Mouse (Mus musculus) Patski (cell line): ENCODE data around the gene Eea1. TPM values are rescaled to one million over a fixed set of nuclear protein-coding genes. Genes with fewer than 3 reads are reported as not detected.
"Not testable (repeated sequence)": the region's sequence is repeated elsewhere in the genome, so short reads cannot be mapped to it uniquely, and the experiment has no call there.

Experiments used
- ATAC-seq: fragments of 100-300 bp; one replicate; pipeline ENCODE4 v1.8.0; 2021
- CTCF ChIA-PET: fragments of 350-600 bp; sonication (Branson Sonifier 250); formaldehyde crosslinking; loops from one replicate; lab custom pipeline; 2022; ENCODE audit warnings: inconsistent platforms; lab: Charles Lee
- POLR2A ChIA-PET: fragments of 350-600 bp; sonication (Branson Sonifier 250); formaldehyde crosslinking; loops from one replicate; lab custom pipeline; 2022; ENCODE audit warnings: antibody characterized with exemption, inconsistent platforms; lab: Charles Lee
- DNase-seq: peaks from one replicate; pipeline ENCODE4 v3.0.0-alpha.2; 2011; ENCODE audit warnings: low read depth, low spot score
- H3K27me3 ChIP-seq: fragments of 371-371 bp; one replicate; pipeline ENCODE4 v1.5.1; 2021
- CTCF ChIP-seq: fragments of 100-300 bp; IDR thresholded peaks from one replicate; pipeline ENCODE4 v1.5.1; 2021
- in situ Hi-C: fragments of 300-500 bp; cut with MboI; formaldehyde crosslinking; loops from 3 replicates; pipeline ENCODE4 v1.11.1; 2018; ENCODE audit warnings: low pct_unique_long_range_greater_than_20kb, mixed read lengths
- polyA plus RNA-seq: library from polyadenylated mRNA; unstranded; gene quantifications from one replicate; pipeline ENCODE4 v1.2.3, GENCODE M21; 2021

Eea1 gene
- polyA plus RNA-seq, 1 experiment from 2014 or later = 20.2 TPM

DNA sequence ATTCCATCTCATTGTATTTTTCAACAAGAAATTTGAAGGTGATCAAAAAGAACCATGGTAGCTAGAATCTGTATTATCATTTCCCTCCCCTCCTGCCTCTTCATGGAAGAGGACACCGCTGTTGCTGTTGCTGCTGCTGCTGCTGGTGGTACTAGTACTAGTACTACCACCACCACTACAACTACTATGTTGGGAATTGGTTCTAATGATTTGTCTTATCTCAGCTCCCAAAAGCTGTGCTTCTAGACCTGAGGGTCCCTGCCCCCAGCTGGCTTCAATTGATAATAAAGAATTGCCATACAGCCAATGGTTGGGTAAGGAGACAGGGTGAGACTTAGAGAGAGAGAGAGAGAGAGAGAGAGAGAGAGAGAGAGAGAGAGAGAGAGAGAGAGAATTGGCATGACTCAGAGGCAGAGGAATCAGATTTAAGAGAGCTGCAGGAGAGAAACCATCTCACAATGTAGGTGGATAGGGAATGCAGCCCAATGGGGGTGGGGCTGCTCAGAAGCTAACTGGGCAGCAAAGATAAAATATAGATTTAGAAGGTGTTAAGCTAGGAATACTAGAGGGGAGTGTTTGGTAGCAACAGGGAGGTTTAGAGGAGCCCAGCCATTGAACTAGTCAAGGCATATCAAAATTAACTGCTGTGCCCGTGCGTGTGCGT, 31.1 kb upstream of the Eea1 start:
- ATAC-seq (no peak), DNase-seq (no peak)
- no peaks in the 10 kb centered on the region for H3K27me3 ChIP-seq
- CTCF ChIA-PET = interaction anchor here (1.0 to 2.0 kb wide), 2 partner anchors 15 to 51 kb away, joined by 3 to 4 read pairs; no protein-coding TSS in a partner anchor
- POLR2A ChIA-PET = interaction anchor here (0.7 kb wide), 1 partner anchor 60 kb away, joined by 5 read pairs; no protein-coding TSS in a partner anchor
- TF ChIP-seq CTCF = no peak
- in situ Hi-C loops = loop anchor here (25.0 kb wide), 1 partner anchor 1428 kb away; no protein-coding TSS in a partner anchor

DNA sequence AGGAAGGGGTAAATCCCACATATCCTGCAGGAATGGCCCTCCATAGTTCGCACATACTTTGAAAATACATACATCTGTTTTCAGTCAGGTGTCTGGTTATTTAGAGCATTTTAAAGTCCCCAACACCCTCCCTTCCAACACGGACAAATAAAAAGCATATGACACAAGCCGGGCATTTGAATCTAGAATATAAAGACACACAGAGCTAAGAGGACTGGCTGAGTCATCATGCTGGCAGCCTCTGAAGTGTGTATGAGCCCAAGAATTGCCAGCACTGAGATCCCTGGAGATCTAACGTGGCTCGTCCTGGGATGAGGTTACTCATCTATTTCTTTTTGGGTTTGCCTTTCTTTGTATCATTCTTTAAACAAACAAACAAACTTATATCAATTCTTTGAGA, 29.4 kb upstream of the Eea1 start:
- H3K27me3 ChIP-seq = no peaks in the 10 kb centered on the region
- TF ChIP-seq CTCF = no peak
- no peak for DNase-seq
- in situ Hi-C loops = loop anchor here (25.0 kb wide), 1 partner anchor 1426 kb away; no protein-coding TSS in a partner anchor
- ChIA-PET POLR2A (no interaction called here), CTCF (no interaction called here)
- ATAC-seq = no peak

DNA sequence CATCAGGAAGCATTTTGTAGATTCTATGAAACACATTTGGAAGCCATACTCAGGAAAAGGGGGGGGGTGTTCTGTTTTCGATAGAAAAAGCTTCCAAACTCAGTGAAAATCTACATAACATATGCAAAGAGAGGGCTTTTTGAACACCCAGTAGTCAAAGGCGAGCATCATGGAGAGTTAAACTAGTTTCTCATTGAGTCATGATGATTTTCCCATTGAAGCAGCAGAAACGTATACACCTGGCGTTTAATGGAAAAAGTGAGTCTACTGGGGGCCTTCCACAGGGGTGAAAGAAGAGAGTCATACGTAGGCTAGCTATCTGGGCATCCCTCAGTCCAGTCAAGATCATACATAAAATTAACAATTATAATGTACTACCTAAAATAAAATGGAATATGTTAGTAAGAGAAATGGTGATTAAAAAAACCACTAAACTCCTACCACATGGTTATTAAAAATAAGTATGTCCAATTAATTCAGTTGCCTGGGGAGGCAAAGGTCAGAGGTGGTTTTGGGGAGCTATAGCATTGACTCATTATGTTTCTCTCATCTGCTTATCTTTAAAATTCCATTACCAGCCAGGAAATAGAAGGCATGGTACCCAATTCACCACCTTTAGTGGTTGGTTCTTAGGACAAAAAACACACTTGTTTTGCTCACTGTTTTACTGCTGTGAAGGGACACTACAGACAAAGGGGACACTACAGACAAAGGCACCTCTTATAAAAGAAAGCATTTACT, 25.8 kb upstream of the Eea1 start:
- ChIA-PET POLR2A (interaction anchor here (0.6 kb wide), 1 partner anchor 164 kb away, joined by 3 read pairs; no protein-coding TSS in a partner anchor), CTCF (no interaction called here)
- DNase-seq (no peak), ATAC-seq (no peak)
- in situ Hi-C loops = loop anchor here (25.0 kb wide), 1 partner anchor 1423 kb away; no protein-coding TSS in a partner anchor
- TF ChIP-seq CTCF = no peak
- H3K27me3 ChIP-seq = no peaks in the 10 kb centered on the region

DNA sequence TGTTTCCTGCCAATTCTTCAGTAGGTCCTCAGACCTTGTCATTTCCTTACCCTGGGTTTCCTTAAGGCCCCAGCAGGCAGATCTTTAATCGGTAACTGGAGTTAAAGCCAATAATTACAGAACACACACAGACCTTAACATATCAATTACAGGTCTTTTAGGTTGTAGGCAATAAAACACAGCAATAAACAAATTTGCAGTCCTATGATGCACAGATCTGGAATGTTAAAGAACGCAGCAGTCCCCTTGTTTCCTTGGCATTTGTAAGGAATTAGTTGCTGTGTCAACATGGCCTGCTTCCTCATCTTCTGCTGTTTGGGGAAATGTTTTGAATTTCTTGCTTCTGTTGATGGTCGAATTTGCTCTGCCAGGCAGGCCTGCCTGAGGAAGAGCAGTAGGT, 21.7 kb upstream of the Eea1 start:
- ChIA-PET POLR2A (no interaction called here), CTCF (no interaction called here)
- in situ Hi-C loops = loop anchor here (25.0 kb wide), 1 partner anchor 1419 kb away; no protein-coding TSS in a partner anchor
- H3K27me3 ChIP-seq = no peaks in the 10 kb centered on the region
- ATAC-seq (peak; percentile 57), DNase-seq (no peak)
- no peak for TF ChIP-seq CTCF

DNA sequence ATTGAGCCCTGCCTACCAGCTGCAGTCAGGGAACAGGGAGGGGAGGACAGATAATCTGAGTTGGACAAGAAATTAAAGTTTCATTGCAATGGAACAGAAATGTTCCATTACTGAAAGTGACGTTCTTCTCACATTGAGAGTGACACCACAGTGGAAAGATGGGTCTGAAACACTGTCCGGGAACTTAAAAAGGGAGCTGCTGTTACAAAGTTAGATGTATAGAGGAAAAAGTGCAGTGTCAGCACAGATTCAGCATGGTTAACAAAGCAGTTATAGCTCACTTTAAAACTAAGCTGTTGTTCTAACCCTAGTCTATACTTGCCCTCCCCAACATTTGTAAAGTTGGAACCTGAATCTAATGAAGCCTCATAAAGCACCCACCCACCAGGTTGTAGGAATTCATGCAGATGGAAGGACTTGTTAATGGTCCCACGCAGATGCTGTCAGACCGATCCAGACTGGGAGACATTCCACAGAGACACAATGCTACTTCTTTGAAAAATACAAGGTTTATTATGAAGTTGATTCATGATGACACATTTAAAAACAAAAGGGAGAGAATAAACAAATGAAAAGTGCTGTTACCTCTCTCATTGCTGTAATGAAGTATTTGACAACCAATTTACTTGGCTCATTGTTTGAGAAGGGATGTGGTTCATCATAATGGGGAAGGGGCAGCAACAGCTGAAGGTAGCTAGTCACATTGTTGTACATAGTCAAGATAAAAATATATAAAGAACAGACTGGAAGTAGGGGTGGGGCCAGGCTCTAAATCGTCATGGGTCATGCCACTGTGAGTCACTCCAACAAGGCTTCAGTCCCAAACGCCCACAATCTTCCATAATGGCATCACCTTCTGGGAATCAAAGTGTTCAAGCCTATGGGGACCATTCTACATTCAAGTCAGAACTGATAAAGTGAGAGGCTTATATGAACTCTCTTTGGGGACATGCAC, 16.9 kb upstream of the Eea1 start:
- no peaks in the 10 kb centered on the region for H3K27me3 ChIP-seq
- ATAC-seq = no peak
- ChIA-PET CTCF (interaction anchor here (0.6 kb wide), 1 partner anchor 21 kb away, joined by 3 read pairs; no protein-coding TSS in a partner anchor), POLR2A (no interaction called here)
- DNase-seq = no peak
- in situ Hi-C loops = loop anchor here (25.0 kb wide), 1 partner anchor 1414 kb away; no protein-coding TSS in a partner anchor
- no peak for TF ChIP-seq CTCF

DNA sequence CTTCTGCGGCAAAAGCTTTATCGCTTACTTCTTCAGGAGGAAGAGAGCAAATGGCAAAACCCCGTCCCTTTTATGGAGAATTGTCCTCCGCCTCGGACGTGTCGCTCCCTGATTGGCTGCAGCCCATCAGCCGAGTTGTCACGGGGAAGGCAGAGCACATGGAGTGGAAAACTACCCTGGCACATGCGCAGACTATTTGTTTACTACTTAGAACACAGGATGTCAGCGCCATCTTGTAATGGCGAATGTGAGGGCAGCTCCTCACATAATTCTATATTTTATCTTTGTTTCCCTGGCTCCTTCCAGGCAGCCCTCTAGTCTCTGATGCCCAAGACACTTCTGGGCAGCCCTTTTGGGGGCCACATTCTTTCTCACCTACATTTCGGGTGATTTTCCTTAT, 6.8 kb upstream of the Eea1 start:
- ATAC-seq, DNase-seq, CTCF ChIA-PET, in situ Hi-C loops, POLR2A ChIA-PET: not testable (repeated sequence)
- peaks cover 12% of the 10 kb centered on the region for H3K27me3 ChIP-seq

DNA sequence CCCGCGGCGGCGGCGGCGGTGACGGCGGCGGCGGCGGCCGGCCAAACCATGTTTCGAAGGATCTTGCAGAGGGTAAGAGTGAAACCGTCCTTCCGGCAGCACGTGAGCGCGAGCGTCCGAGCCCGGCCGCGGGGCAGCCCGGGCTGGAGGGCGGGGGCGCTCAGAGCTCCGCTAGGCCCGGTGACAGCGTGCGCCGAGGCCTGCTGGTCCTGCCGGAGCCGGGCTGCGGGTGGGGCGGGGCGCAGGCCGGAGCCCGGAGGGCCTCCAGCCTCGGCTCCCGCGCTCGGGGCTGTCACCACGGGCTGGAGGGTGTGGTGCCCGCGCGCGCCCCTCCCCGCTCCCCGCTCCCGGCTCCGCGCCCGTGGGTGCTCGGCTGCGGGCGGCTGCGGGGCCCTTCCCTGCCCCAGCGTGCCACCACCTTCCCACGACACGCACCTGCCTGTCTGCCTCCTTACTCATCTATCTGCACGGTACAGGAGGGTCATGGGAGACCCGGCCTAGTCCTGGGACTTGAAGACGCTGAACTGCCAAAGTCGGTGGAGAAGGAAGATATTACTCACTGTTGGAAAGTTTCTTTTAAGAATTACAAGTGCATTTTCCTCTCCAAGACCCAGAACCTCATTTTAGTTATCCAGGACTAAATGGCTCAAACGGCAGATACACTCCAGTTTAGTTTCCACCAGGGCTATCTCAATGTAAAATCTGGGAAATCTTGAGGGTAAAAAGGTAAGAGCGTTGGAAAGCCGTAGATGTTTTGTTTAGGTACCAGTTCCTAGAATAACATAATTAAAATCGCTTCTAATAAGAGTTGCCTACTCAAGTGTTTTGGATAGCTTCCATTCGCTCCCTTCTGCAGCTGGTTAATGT, 684 bp downstream of the Eea1 start:
- DNase-seq (no peak), ATAC-seq (peak; percentile 63)
- no peaks in the 10 kb centered on the region for H3K27me3 ChIP-seq
- TF ChIP-seq CTCF = no peak
- ChIA-PET CTCF (no interaction called here), POLR2A (no interaction called here)
- in situ Hi-C loops = no loop called here

DNA sequence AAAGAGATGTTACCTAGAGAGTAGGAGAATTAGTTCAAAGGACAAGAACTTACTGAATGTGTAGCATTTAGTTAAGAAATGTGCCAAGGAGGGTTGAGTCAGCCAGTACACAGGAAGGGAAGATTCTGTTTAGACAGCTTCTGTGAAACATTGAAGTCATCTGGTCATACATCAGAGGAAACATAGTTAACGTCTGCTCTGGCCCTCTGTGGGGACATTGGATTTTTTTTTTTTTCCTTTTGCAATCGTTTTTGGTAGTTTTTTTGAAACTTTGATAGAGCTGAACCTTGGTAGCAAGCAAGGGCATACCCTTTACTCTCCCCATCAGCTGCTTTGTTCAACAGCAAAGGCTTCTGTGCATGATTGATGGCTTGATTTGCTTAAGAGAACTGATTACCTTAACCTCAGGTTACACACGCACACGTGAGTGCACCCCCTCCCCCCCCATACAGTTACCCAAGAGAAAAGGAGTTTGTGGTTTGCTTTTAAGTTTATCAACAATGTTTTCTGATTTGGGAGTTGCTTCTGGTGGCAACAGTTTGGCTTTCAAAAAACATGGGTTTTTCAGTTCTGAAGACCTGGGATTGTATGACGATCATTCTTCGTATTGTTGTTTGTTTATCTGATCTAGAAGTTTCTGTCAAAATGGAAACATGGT, 1.4 kb downstream of the Eea1 start:
- no peak for TF ChIP-seq CTCF
- DNase-seq (no peak), ATAC-seq (no peak)
- in situ Hi-C loops = no loop called here
- CTCF ChIA-PET = no interaction called here
- POLR2A ChIA-PET = interaction anchor here (0.7 kb wide), 1 partner anchor 14 kb away, joined by 7 read pairs; no protein-coding TSS in a partner anchor
- no peaks in the 10 kb centered on the region for H3K27me3 ChIP-seq

DNA sequence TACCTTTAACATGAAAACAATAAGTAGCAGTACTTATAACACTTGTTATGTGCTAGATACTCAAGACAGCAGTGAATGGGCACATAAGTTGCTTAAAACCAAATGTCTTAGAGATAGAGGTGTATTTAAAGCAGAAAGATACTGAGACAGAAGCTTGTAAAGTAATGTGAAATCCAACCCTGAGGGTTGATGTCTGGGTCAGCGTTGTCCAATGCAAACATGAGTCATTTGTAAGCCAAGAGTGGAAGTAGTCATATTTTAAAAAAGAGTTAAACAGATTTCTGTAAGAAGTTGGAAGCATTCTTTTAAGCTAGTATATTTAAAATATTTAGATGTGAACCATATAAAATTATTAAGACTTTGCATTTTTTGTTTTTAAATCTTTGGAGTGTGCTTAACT, 4.6 kb downstream of the Eea1 start:
- no peak for TF ChIP-seq CTCF
- ChIA-PET POLR2A (no interaction called here), CTCF (no interaction called here)
- DNase-seq (no peak), ATAC-seq (no peak)
- in situ Hi-C loops = no loop called here
- no peaks in the 10 kb centered on the region for H3K27me3 ChIP-seq
